Mouse (Mus musculus) CH12.LX (cell line): ENCODE measurements around the gene Hilpda. TPM values are rescaled to one million over a fixed set of nuclear protein-coding genes. Genes with fewer than 3 reads are reported as not detected.

Experiments
- DNase-seq: peaks from one replicate; pipeline ENCODE4 v3.0.0-alpha.2; 2013; ENCODE audit errors: extremely low read depth
- H3K27ac ChIP-seq: 2 replicates; pipeline ENCODE4 v1.5.1; 2012; ENCODE audit warnings: low read depth, mild to moderate bottlenecking, control low read depth, moderate library complexity; ENCODE audit not compliant: insufficient read depth
- H3K27me3 ChIP-seq: replicated peaks from 2 replicates; pipeline ENCODE3; 2012; ENCODE audit warnings: inconsistent platforms
- H3K36me3 ChIP-seq, 2 experiments: replicated peaks in 1 of 2; 2 replicates each; pipeline versions ENCODE3 to v1.6.1; 2012; ENCODE audit warnings: inconsistent platforms in 1 of 2, low read length in 1 of 2, mild to moderate bottlenecking in 1 of 2, mixed read lengths in 1 of 2, moderate library complexity in 1 of 2; ENCODE audit not compliant: control insufficient read depth in 1 of 2, insufficient read depth in 1 of 2
- H3K4me1 ChIP-seq, 2 experiments: 2 replicates each; pipeline ENCODE4 v1.6.1; 2012; ENCODE audit warnings: inconsistent platforms in 1 of 2, moderate library complexity in 1 of 2; ENCODE audit not compliant: insufficient read depth in 2 of 2, control insufficient read depth in 1 of 2
- H3K4me2 ChIP-seq: 2 replicates; pipeline ENCODE4 v1.6.1; 2012; ENCODE audit warnings: low read depth, mild to moderate bottlenecking, control low read depth; ENCODE audit not compliant: poor library complexity, insufficient read depth, severe bottlenecking
- H3K4me3 ChIP-seq, 3 experiments: fragments of 150-350 bp in 1 of 3; sonication (generic) in 1 of 3; replicated peaks in 1 of 3; 2 replicates each; pipeline versions ENCODE3 to v1.5.1; 2011 to 2012; ENCODE audit warnings: low read depth in 2 of 3, low read length in 2 of 3, mild to moderate bottlenecking in 2 of 3, moderate library complexity in 2 of 3, control low read depth in 1 of 3, improper control_type of control experiment in 1 of 3, inconsistent platforms in 1 of 3, mixed read lengths in 1 of 3; ENCODE audit not compliant: poor library complexity in 1 of 3
- H3K79me2 ChIP-seq: replicated peaks from 2 replicates; pipeline ENCODE4 v1.6.1; 2012; ENCODE audit warnings: mild to moderate bottlenecking, moderate library complexity; ENCODE audit not compliant: control insufficient read depth, poor library complexity, insufficient read depth, severe bottlenecking; ENCODE audit errors: extremely low read depth
- H3K9ac ChIP-seq: 2 replicates; pipeline ENCODE4 v1.6.1; 2012; ENCODE audit warnings: low read depth, mild to moderate bottlenecking, control low read depth, moderate library complexity; ENCODE audit not compliant: insufficient read depth
- H3K9me3 ChIP-seq: replicated peaks from 2 replicates; pipeline ENCODE3; 2012; ENCODE audit warnings: low read length, inconsistent platforms, mixed read lengths
- BHLHE40 ChIP-seq: IDR thresholded peaks from 2 replicates; pipeline ENCODE4 v1.6.1; 2011; ENCODE audit warnings: mild to moderate bottlenecking, low read depth, low read length, improper control_type of control experiment
- CHD1 ChIP-seq: IDR thresholded peaks from 2 replicates; pipeline ENCODE4 v1.6.1; 2012; ENCODE audit warnings: low read depth, low read length, improper control_type of control experiment, inconsistent platforms
- CHD2 ChIP-seq: IDR thresholded peaks from 2 replicates; pipeline ENCODE4 v1.6.1; 2011; ENCODE audit warnings: low read length, improper control_type of control experiment
- CTCF ChIP-seq, 2 experiments: IDR thresholded peaks in 1 of 2; conservative IDR thresholded peaks in 1 of 2; 2 replicates each; pipeline ENCODE4 v1.5.1; 2011 to 2012; ENCODE audit warnings: low read depth in 2 of 2, low read length in 2 of 2, improper control_type of control experiment in 1 of 2, inconsistent platforms in 1 of 2, mild to moderate bottlenecking in 1 of 2, moderate library complexity in 1 of 2
- ETS1 ChIP-seq: conservative IDR thresholded peaks from 2 replicates; pipeline ENCODE4 v1.6.1; 2012; ENCODE audit warnings: low read depth, mild to moderate bottlenecking, inconsistent platforms, low read length, improper control_type of control experiment, moderate library complexity
- HCFC1 ChIP-seq: IDR thresholded peaks from 2 replicates; pipeline ENCODE4 v1.6.1; 2012; ENCODE audit warnings: low read depth, mild to moderate bottlenecking, inconsistent platforms, low read length, improper control_type of control experiment
- IRF4 ChIP-seq: IDR thresholded peaks from 2 replicates; pipeline ENCODE4 v1.6.1; 2014; ENCODE audit warnings: low read depth, mild to moderate bottlenecking, inconsistent platforms, low read length, improper control_type of control experiment
- JUN ChIP-seq: IDR thresholded peaks from 2 replicates; pipeline ENCODE4 v1.6.1; 2011; ENCODE audit warnings: low read depth, mild to moderate bottlenecking, low read length, improper control_type of control experiment, moderate library complexity; ENCODE audit not compliant: insufficient read depth
- JUND ChIP-seq: conservative IDR thresholded peaks from 2 replicates; pipeline ENCODE4 v1.6.1; 2011; ENCODE audit warnings: low read depth, low read length, improper control_type of control experiment
- KAT2A ChIP-seq: IDR thresholded peaks from 2 replicates; pipeline ENCODE4 v1.6.1; 2012; ENCODE audit warnings: low read length, improper control_type of control experiment, inconsistent platforms; ENCODE audit not compliant: insufficient replicate concordance
- MAFK ChIP-seq: IDR thresholded peaks from 2 replicates; pipeline ENCODE4 v1.6.1; 2011; ENCODE audit warnings: low read length, improper control_type of control experiment; ENCODE audit not compliant: insufficient replicate concordance
- MAZ ChIP-seq: IDR thresholded peaks from 2 replicates; pipeline ENCODE4 v1.6.1; 2012; ENCODE audit warnings: low read depth, mild to moderate bottlenecking, inconsistent platforms, low read length, improper control_type of control experiment, moderate library complexity
- MEF2A ChIP-seq: IDR thresholded peaks from 2 replicates; pipeline ENCODE4 v1.6.1; 2014; ENCODE audit warnings: low read depth, mild to moderate bottlenecking, inconsistent platforms, low read length, improper control_type of control experiment, borderline replicate concordance
- MXI1 ChIP-seq: IDR thresholded peaks from 2 replicates; pipeline ENCODE4 v1.6.1; 2011; ENCODE audit warnings: mild to moderate bottlenecking, low read depth, low read length, improper control_type of control experiment
- NRF1 ChIP-seq: IDR thresholded peaks from 2 replicates; pipeline ENCODE4 v1.6.1; 2014; ENCODE audit warnings: low read depth, mild to moderate bottlenecking, inconsistent platforms, low read length, improper control_type of control experiment, moderate library complexity
- PAX5 ChIP-seq: IDR thresholded peaks from 2 replicates; pipeline ENCODE4 v1.6.1; 2012; ENCODE audit warnings: low read length, inconsistent platforms, mixed read lengths
- POLR2A ChIP-seq: IDR thresholded peaks from 2 replicates; pipeline ENCODE4 v1.6.1; 2011; ENCODE audit warnings: low read depth, mild to moderate bottlenecking, improper control_type of control experiment, low read length
- POLR2AphosphoS2 ChIP-seq: IDR thresholded peaks from 2 replicates; pipeline ENCODE4 v1.6.1; 2011; ENCODE audit warnings: low read depth, low read length, improper control_type of control experiment
- RCOR1 ChIP-seq: conservative IDR thresholded peaks from 2 replicates; pipeline ENCODE4 v1.6.1; 2012; ENCODE audit warnings: low read depth, mild to moderate bottlenecking, inconsistent platforms, low read length, improper control_type of control experiment
- SIN3A ChIP-seq: IDR thresholded peaks from 2 replicates; pipeline ENCODE4 v1.6.1; 2012; ENCODE audit warnings: low read length, improper control_type of control experiment, inconsistent platforms
- TBP ChIP-seq: conservative IDR thresholded peaks from 2 replicates; pipeline ENCODE4 v1.6.1; 2011; ENCODE audit warnings: low read depth, low read length, improper control_type of control experiment
- TCF12 ChIP-seq: IDR thresholded peaks from 2 replicates; pipeline ENCODE4 v1.6.1; 2014; ENCODE audit warnings: low read depth, mild to moderate bottlenecking, inconsistent platforms, low read length, improper control_type of control experiment
- UBTF ChIP-seq: IDR thresholded peaks from 2 replicates; pipeline ENCODE4 v1.6.1; 2012; ENCODE audit warnings: low read depth, mild to moderate bottlenecking, inconsistent platforms, low read length, improper control_type of control experiment, moderate library complexity
- USF2 ChIP-seq: conservative IDR thresholded peaks from 2 replicates; pipeline ENCODE4 v1.6.1; 2011; ENCODE audit warnings: low read depth, low read length, improper control_type of control experiment
- ZC3H11A ChIP-seq: IDR thresholded peaks from 2 replicates; pipeline ENCODE4 v1.6.1; 2012; ENCODE audit warnings: low read depth, mild to moderate bottlenecking, inconsistent platforms, low read length, improper control_type of control experiment
- ZKSCAN1 ChIP-seq: IDR thresholded peaks from 2 replicates; pipeline ENCODE4 v1.6.1; 2012; ENCODE audit warnings: low read depth, inconsistent platforms, low read length, improper control_type of control experiment, borderline replicate concordance
- ZMIZ1 ChIP-seq: IDR thresholded peaks from 2 replicates; pipeline ENCODE4 v1.6.1; 2012; ENCODE audit warnings: low read depth, mild to moderate bottlenecking, inconsistent platforms, low read length, improper control_type of control experiment
- ZNF384 ChIP-seq: IDR thresholded peaks from 2 replicates; pipeline ENCODE4 v1.6.1; 2012; ENCODE audit warnings: low read depth, low read length, improper control_type of control experiment, inconsistent platforms
- dilution Hi-C: fragments of 300-500 bp; cut with MboI; formaldehyde crosslinking; loops from 2 replicates; pipeline ENCODE4 v1.14.3; 2020; ENCODE audit warnings: low sequenced_read_pairs; ENCODE audit not compliant: extremely low pct_unique_long_range_greater_than_20kb, extremely low pct_ligation_motif_present
- in situ Hi-C: fragments of 300-500 bp; cut with MboI; formaldehyde crosslinking; loops from 3 replicates; pipeline ENCODE4 v1.14.3; 2019; ENCODE audit warnings: low sequenced_read_pairs, low pct_ligation_motif_present, low pct_unique_long_range_greater_than_20kb, mixed read lengths
- polyA plus RNA-seq: library from polyadenylated mRNA; unstranded; fragments of >175 nt; gene quantifications from 2 replicates; pipeline ENCODE4 v1.2.1, GENCODE M21; 2012; ENCODE audit warnings: low read depth; ENCODE audit not compliant: insufficient read length
- total RNA-seq, 2 experiments: library from RNA; depleted of rRNA; stranded (reverse); fragments of 300-350 nt in 1 of 2; fragments of >200 nt in 1 of 2; gene quantifications; 2 replicates each; pipeline ENCODE4 v1.2.3; 2012 to 2014

Hilpda gene
- total and polyA plus RNA-seq, 3 experiments = 11.1 to 52.3 (median 23.7) TPM

DNA sequence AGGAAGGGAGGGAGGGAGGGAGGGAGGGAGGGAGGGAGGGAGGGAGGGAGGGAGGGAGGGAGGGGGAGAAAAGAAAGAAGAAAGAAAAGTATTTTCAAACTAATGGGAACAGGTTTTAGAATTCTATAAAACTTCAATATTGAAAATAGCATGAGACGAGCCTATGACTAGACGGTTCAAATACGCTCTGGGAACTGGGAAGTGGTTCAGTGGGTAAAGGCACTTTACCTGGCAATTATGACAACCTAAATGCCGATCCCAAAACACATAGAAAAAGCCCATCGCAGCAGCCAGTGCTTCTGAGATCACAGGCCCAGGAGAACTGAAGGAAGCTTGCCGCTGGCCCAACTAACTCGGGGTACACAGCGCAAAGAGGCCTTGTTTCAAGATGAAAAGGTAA is 7.0 kb downstream of the Hilpda start, which contains the start of gene Fam71f2:
Gene Fam71f2 (plus strand): TSS at position 301 of the 400 bp plus-strand sequence.
- no peak within 1 kb of the TSS for H3K9ac ChIP-seq

DNA sequence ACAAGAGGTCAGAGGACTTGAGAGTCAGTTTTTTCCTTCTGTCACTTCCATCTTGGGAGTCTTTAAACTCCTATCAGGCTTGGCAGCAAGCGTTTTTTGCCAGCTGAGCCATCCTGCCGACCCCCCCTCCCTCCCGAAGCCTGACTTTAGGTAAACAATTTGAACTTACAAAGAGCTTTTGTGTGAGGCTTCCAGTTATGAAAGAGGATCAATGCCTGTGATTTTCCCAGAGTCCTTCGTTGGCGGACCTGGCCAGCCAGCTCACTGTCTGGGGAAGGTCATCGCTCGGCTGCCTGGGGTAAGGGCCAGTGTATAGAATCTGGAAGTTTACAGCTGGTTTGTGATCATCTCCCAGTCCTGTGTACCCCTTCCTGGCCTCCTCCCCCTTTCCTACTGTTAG is 8.4 kb downstream of the Hilpda start:
- in situ Hi-C loops = no loop called here

More for the DNA sequence above, 7.0 kb downstream of the Hilpda start, which contains the start of gene Fam71f2:
- in situ Hi-C loops (loop anchor here (5.0 to 10.0 kb wide), 3 partner anchors 37 to 112 kb away; partner anchors contain the start of gene Rbm28), dilution Hi-C loops (no loop called here)
- no peak for DNase-seq
- Histone ChIP-seq H3K4me3 (no peak within 1 kb of the TSS), H3K27me3 (no peaks in the 10 kb centered on the region)
- no peak for TF ChIP-seq BHLHE40
- TF ChIP-seq, all 38 proteins: peak for 0
- Histone ChIP-seq H3K4me2 (no peak within 1 kb of the TSS), H3K79me2 (0 out of 2 replicates have a peak, but pooled peaks cover under 1% of the 10 kb centered on the region), H3K27ac (no peak within 1 kb of the TSS), H3K36me3 (peaks cover 8 to 27% of the 10 kb centered on the region in 2 experiments), H3K4me1 (peaks cover 0 to 8% of the 10 kb centered on the region in 2 experiments; a peak in 2 of 4 replicates), H3K9me3 (no peaks in the 10 kb centered on the region)

DNA sequence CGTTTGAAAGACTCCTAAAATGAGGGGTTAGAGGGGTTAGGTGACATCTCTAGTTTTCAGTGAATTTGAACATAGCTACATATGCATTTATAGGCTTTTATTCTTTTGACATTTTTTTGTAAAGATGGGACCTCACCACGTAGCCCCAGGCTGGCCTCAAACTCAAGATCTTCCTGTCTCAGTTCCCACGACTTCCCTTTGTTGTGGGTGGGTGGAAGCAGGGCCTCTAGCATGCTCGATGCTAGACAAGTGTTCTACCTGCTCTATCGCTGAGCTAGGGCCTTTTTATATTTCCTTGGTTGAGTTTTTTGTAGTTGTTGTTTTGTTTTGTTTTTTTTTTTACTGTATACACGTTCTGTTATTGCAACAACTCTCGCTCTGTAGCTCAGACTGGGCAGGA is 14.6 kb downstream of the Hilpda start:
- dilution Hi-C loops (no loop called here), in situ Hi-C loops (no loop called here)

More for the DNA sequence above, 8.4 kb downstream of the Hilpda start:
- Histone ChIP-seq H3K4me2 (no peak overlapping the region), H3K9ac (no peak overlapping the region), H3K9me3 (no peaks in the 10 kb centered on the region), H3K79me2 (no peaks in the 10 kb centered on the region), H3K4me3 (no peak overlapping the region), H3K4me1 (peaks cover 2 to 5% of the 10 kb centered on the region in 2 experiments; a peak in 2 of 4 replicates), H3K36me3 (peaks cover 0 to 15% of the 10 kb centered on the region in 2 experiments), H3K27ac (no peak overlapping the region), H3K27me3 (no peaks in the 10 kb centered on the region)
- dilution Hi-C loops = no loop called here
- DNase-seq = no peak
- TF ChIP-seq MAFK (no peak), CTCF (conservative IDR thresholded peaks at IDR 0.05 in 1 of 2, IDR thresholded peaks at IDR 0.05 in 1 of 2; ENCODE audit: low read depth in 2 of 2, low read length in 2 of 2) (no peak), BHLHE40 (no peak), POLR2AphosphoS2 (no peak), SIN3A (no peak), JUN (no peak), USF2 (no peak), TBP (no peak), ETS1 (no peak), KAT2A (no peak), UBTF (no peak), MXI1 (no peak), MEF2A (no peak), ZNF384 (no peak), RCOR1 (no peak)

More for the DNA sequence above, 14.6 kb downstream of the Hilpda start:
- no peak overlapping the region for H3K4me3 ChIP-seq
- peaks cover 2 to 14% of the 10 kb centered on the region in 2 experiments; a peak in 2 of 4 replicates for H3K4me1 ChIP-seq
- H3K9ac ChIP-seq = no peak overlapping the region
- H3K4me2 ChIP-seq = no peak overlapping the region
- no peaks in the 10 kb centered on the region for H3K9me3 ChIP-seq
- no peaks in the 10 kb centered on the region for H3K27me3 ChIP-seq
- no peak for TF ChIP-seq CHD2
- no peak for TF ChIP-seq IRF4
- TF ChIP-seq NRF1 = no peak
- TF ChIP-seq HCFC1 = no peak
- TF ChIP-seq SIN3A = no peak
- TF ChIP-seq CTCF (conservative IDR thresholded peaks at IDR 0.05 in 1 of 2, IDR thresholded peaks at IDR 0.05 in 1 of 2; ENCODE audit: low read depth in 2 of 2, low read length in 2 of 2) = no peak
- TF ChIP-seq PAX5 = no peak
- TF ChIP-seq TCF12 = no peak
- TF ChIP-seq JUND = no peak
- TF ChIP-seq USF2 = no peak
- no peak for TF ChIP-seq MEF2A
- no peak for TF ChIP-seq ZMIZ1
- no peak for TF ChIP-seq ZKSCAN1
- TF ChIP-seq POLR2A = no peak
- no peak for TF ChIP-seq MAZ
- TF ChIP-seq ZC3H11A = no peak
- no peak for TF ChIP-seq UBTF
- no peak for TF ChIP-seq MAFK
- TF ChIP-seq CHD1 = no peak
- TF ChIP-seq, all 38 proteins: peak for 0
- DNase-seq = no peak
- H3K79me2 ChIP-seq = no peaks in the 10 kb centered on the region; the same call in 1 of the 2 replicates
- H3K36me3 ChIP-seq = peaks cover 0 to 1% of the 10 kb centered on the region in 2 experiments
- no peak overlapping the region for H3K27ac ChIP-seq
